Mouse (Mus musculus): ENCODE measurements at regions not wholly inside any gene's neighbourhood (a gene's known extent, or its start where the extent isn't known, plus 50 kb on each side); places are given as distances from the start of the nearest gene placed in this dataset.

DNA sequence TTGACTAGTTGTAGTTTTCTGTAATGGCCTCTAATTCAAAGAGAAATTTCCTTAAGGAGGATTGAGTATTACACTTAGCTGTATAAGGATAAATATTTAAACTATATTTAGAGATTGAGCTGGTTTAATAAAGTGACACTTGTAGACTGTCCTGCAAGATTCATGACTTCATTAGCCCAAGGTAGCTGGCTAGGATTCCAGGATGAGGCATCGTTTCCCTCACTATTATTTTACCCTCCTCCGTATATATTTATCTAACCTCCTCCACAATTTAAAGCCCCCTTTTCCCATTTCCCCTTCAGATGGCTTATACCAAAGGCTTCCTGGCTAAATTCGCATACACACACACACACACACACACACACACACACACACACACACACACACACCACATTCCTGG lies 322.0 kb upstream of the Zfp637 start:
- H3K36me3 ChIP-seq (ENCODE audit: control insufficient read depth, insufficient read depth, low read length): no peaks in the 10 kb centered on the region
- H3K27me3 ChIP-seq (ENCODE audit: control insufficient read depth, insufficient read depth, low read length): no peaks in the 10 kb centered on the region
- H3K9ac ChIP-seq (ENCODE audit: low read length): no peak overlapping the region
- no peaks in the 10 kb centered on the region for H3K9me3 ChIP-seq (replicated peaks; ENCODE audit: control insufficient read depth, low read length)
- no peak overlapping the region for H3K4me3 ChIP-seq (replicated peaks; ENCODE audit: low read length)
- ATAC-seq (ENCODE audit: insufficient read depth, low FRiP score): no peak
- H3K27ac ChIP-seq (ENCODE audit: low read length): no peak overlapping the region
- H3K4me1 ChIP-seq (ENCODE audit: control insufficient read depth, insufficient read depth, low read length): no peaks in the 10 kb centered on the region
- 34% methylated on average over 3 of the region's 3 CpGs for WGBS
- H3K4me2 ChIP-seq (ENCODE audit: low read depth, low read length): no peak overlapping the region

- Histone ChIP-seq H3K36me3 (ENCODE audit: control insufficient read depth, insufficient read depth, low read length) (no peaks in the 10 kb centered on the region), H3K27me3 (ENCODE audit: control insufficient read depth, insufficient read depth, low read length) (no peaks in the 10 kb centered on the region), H3K4me1 (ENCODE audit: control insufficient read depth, insufficient read depth, low read length) (no peaks in the 10 kb centered on the region), H3K9me3 (replicated peaks; ENCODE audit: control insufficient read depth, low read length) (no peaks in the 10 kb centered on the region), H3K4me3 (replicated peaks; ENCODE audit: low read length) (no peak overlapping the region), H3K9ac (ENCODE audit: low read length) (no peak overlapping the region), H3K27ac (ENCODE audit: low read length) (no peak overlapping the region), H3K4me2 (ENCODE audit: low read depth, low read length) (no peak overlapping the region)
- WGBS: 95% methylated on average over 1 of the region's 1 CpGs
- ATAC-seq (ENCODE audit: insufficient read depth, low FRiP score): no peak
These were observed 321.5 kb upstream of the Zfp637 start for GRCm38 (mm10) chr6:117519466-117519865.

- 43% methylated on average over 22 of the region's 22 CpGs for WGBS
- Histone ChIP-seq H3K9ac (ENCODE audit: low read length) (no peak overlapping the region), H3K4me2 (ENCODE audit: low read depth, low read length) (no peak overlapping the region)
These were observed 314.6 kb upstream of the Zfp637 start for GRCm38 (mm10) chr6:117526161-117526935.

GRCm38 (mm10) chr6:117527526-117527925 lies 313.5 kb upstream of the Zfp637 start:
- no peak overlapping the region for H3K9ac ChIP-seq (ENCODE audit: low read length)
- 82% methylated on average over 8 of the region's 8 CpGs for WGBS
- H3K27ac ChIP-seq (ENCODE audit: low read length): no peak overlapping the region
- no peaks in the 10 kb centered on the region for H3K9me3 ChIP-seq (replicated peaks; ENCODE audit: control insufficient read depth, low read length)
- H3K4me3 ChIP-seq (replicated peaks; ENCODE audit: low read length): no peak overlapping the region
- H3K4me2 ChIP-seq (ENCODE audit: low read depth, low read length): no peak overlapping the region
- H3K36me3 ChIP-seq (ENCODE audit: control insufficient read depth, insufficient read depth, low read length): no peaks in the 10 kb centered on the region
- no peaks in the 10 kb centered on the region for H3K4me1 ChIP-seq (ENCODE audit: control insufficient read depth, insufficient read depth, low read length)
- no peaks in the 10 kb centered on the region for H3K27me3 ChIP-seq (ENCODE audit: control insufficient read depth, insufficient read depth, low read length)
- ATAC-seq (ENCODE audit: insufficient read depth, low FRiP score): no peak

More at GRCm38 (mm10) chr6:117526161-117526935, 314.6 kb upstream of the Zfp637 start:
- Histone ChIP-seq H3K4me1 (ENCODE audit: control insufficient read depth, insufficient read depth, low read length) (no peaks in the 10 kb centered on the region), H3K36me3 (ENCODE audit: control insufficient read depth, insufficient read depth, low read length) (no peaks in the 10 kb centered on the region), H3K27ac (ENCODE audit: low read length) (no peak overlapping the region), H3K4me3 (replicated peaks; ENCODE audit: low read length) (no peak overlapping the region), H3K27me3 (ENCODE audit: control insufficient read depth, insufficient read depth, low read length) (no peaks in the 10 kb centered on the region), H3K9me3 (replicated peaks; ENCODE audit: control insufficient read depth, low read length) (no peaks in the 10 kb centered on the region)
- ATAC-seq (ENCODE audit: insufficient read depth, low FRiP score): no peak

GRCm38 (mm10) chr6:117534149-117534548 lies 306.8 kb upstream of the Zfp637 start:
- 35% methylated on average over 2 of the region's 2 CpGs for WGBS
- Histone ChIP-seq H3K36me3 (ENCODE audit: control insufficient read depth, insufficient read depth, low read length) (no peaks in the 10 kb centered on the region), H3K27ac (ENCODE audit: low read length) (no peak overlapping the region), H3K27me3 (ENCODE audit: control insufficient read depth, insufficient read depth, low read length) (no peaks in the 10 kb centered on the region), H3K4me1 (ENCODE audit: control insufficient read depth, insufficient read depth, low read length) (no peaks in the 10 kb centered on the region), H3K4me3 (replicated peaks; ENCODE audit: low read length) (no peak overlapping the region), H3K9me3 (replicated peaks; ENCODE audit: control insufficient read depth, low read length) (no peaks in the 10 kb centered on the region), H3K9ac (ENCODE audit: low read length) (no peak overlapping the region), H3K4me2 (ENCODE audit: low read depth, low read length) (no peak overlapping the region)
- no peak; the same call in 1 of the 2 replicates for ATAC-seq (ENCODE audit: insufficient read depth, low FRiP score)

DNA sequence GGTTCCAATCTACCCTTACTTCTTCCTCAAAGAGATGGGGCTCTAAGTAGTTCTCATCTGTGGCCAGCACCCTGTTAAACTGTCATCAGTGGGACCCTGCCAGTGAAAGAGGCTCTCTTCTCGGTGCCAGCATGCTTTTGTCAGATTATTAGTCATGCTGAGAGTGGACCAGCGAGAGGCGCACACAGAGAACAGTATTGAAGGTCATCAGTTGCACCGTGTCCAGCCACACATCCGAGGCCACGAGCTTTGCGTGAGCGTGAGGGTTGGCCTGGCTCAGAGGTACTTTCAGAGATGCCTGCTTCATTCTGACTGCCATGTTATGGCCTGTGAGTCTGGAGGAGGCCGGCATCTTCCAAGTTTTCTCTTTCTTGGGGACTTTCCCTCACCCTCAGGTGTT lies 306.0 kb upstream of the Zfp637 start:
- Histone ChIP-seq H3K27ac (ENCODE audit: low read length) (no peak overlapping the region), H3K27me3 (ENCODE audit: control insufficient read depth, insufficient read depth, low read length) (no peaks in the 10 kb centered on the region), H3K9me3 (replicated peaks; ENCODE audit: control insufficient read depth, low read length) (no peaks in the 10 kb centered on the region), H3K4me3 (replicated peaks; ENCODE audit: low read length) (no peak overlapping the region), H3K9ac (ENCODE audit: low read length) (no peak overlapping the region), H3K4me2 (ENCODE audit: low read depth, low read length) (no peak overlapping the region), H3K36me3 (ENCODE audit: control insufficient read depth, insufficient read depth, low read length) (no peaks in the 10 kb centered on the region), H3K4me1 (ENCODE audit: control insufficient read depth, insufficient read depth, low read length) (no peaks in the 10 kb centered on the region)
- WGBS: 89% methylated on average over 9 of the region's 9 CpGs
- ATAC-seq (ENCODE audit: insufficient read depth, low FRiP score): no peak

DNA sequence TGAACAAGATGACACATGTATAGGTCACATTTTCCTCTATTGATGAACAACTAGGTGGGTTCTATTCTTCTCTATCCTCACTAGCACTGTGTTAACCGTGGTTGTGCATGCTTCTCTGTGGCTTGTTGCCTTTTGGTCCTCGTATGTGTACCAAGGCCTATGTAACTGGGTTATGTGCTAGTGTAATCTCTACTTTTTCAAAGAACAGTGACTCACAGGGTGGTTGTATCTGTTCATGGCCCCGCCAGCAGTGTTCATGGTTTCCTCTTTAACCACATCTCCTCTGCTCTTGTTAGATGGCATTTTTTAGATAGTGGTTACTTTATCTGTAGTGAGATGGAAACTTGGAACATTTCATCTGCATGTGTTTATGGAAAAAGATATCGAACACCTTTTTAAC lies 304.9 kb upstream of the Zfp637 start:
- Histone ChIP-seq H3K36me3 (ENCODE audit: control insufficient read depth, insufficient read depth, low read length) (no peaks in the 10 kb centered on the region), H3K9ac (ENCODE audit: low read length) (no peak overlapping the region), H3K4me3 (replicated peaks; ENCODE audit: low read length) (no peak overlapping the region), H3K27ac (ENCODE audit: low read length) (no peak overlapping the region), H3K27me3 (ENCODE audit: control insufficient read depth, insufficient read depth, low read length) (no peaks in the 10 kb centered on the region), H3K4me2 (ENCODE audit: low read depth, low read length) (no peak overlapping the region), H3K4me1 (ENCODE audit: control insufficient read depth, insufficient read depth, low read length) (no peaks in the 10 kb centered on the region), H3K9me3 (replicated peaks; ENCODE audit: control insufficient read depth, low read length) (no peaks in the 10 kb centered on the region)
- no peak for ATAC-seq (ENCODE audit: insufficient read depth, low FRiP score)
- 82% methylated on average over 4 of the region's 4 CpGs for WGBS

GRCm38 (mm10) chr6:117542431-117542830 lies 298.5 kb upstream of the Zfp637 start:
- Histone ChIP-seq H3K4me2 (ENCODE audit: low read depth, low read length) (no peak overlapping the region), H3K36me3 (ENCODE audit: control insufficient read depth, insufficient read depth, low read length) (no peaks in the 10 kb centered on the region), H3K9me3 (replicated peaks; ENCODE audit: control insufficient read depth, low read length) (no peaks in the 10 kb centered on the region), H3K27ac (ENCODE audit: low read length) (no peak overlapping the region), H3K4me3 (replicated peaks; ENCODE audit: low read length) (no peak overlapping the region), H3K27me3 (ENCODE audit: control insufficient read depth, insufficient read depth, low read length) (no peaks in the 10 kb centered on the region), H3K4me1 (ENCODE audit: control insufficient read depth, insufficient read depth, low read length) (no peaks in the 10 kb centered on the region), H3K9ac (ENCODE audit: low read length) (no peak overlapping the region)
- no peak for ATAC-seq (ENCODE audit: insufficient read depth, low FRiP score)
- WGBS: 67% methylated on average over 3 of the region's 3 CpGs

DNA sequence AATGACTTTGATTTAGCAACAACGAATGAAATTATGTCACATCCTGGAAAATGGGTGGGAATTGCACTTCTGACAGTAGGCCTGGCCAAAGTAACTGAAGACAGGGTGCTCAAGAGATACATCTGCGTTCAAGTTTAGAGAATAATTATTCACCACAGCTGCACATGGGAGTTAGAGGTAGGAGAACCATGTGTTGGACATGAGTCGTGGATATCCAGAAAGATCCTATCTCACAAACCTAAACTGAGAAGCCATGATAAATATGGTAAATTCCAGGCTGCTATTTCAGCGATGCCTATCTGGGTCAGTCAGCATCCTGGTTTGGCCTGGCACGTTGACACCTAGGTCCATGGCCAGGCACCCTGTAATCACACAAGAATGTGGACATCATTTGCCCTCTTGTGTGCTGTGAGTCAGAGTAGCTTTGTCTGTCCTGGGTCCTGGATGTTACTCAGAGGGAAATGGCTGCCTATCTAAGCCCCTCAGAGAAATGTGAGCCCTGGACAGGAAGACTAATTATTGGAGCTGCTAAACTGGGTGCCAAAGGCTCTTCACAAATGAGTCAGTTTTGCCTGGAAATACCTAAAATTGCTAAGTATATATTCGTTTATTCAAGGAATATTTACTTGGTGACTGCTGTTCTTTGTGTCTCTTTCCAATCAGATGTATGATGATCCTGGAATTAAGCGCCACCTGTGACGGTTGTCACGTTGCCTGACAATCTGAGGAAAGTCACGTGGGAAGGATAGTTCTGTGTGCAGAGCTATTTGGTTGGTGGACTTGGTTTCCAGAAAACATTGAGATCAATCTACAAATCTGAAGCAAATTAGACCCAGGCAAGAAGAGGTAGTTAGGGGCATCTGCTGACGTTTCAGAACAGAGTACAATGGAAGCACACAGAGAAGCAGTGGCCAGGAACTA lies 296.4 kb upstream of the Zfp637 start:
- Histone ChIP-seq H3K27me3 (ENCODE audit: control insufficient read depth, insufficient read depth, low read length) (no peaks in the 10 kb centered on the region), H3K4me2 (ENCODE audit: low read depth, low read length) (no peak overlapping the region), H3K4me3 (replicated peaks; ENCODE audit: low read length) (no peak overlapping the region), H3K36me3 (ENCODE audit: control insufficient read depth, insufficient read depth, low read length) (no peaks in the 10 kb centered on the region), H3K4me1 (ENCODE audit: control insufficient read depth, insufficient read depth, low read length) (no peaks in the 10 kb centered on the region), H3K9me3 (replicated peaks; ENCODE audit: control insufficient read depth, low read length) (no peaks in the 10 kb centered on the region), H3K27ac (ENCODE audit: low read length) (no peak overlapping the region), H3K9ac (ENCODE audit: low read length) (no peak overlapping the region)
- ATAC-seq (ENCODE audit: insufficient read depth, low FRiP score): no peak
- WGBS: 82% methylated on average over 11 of the region's 11 CpGs
